Mouse (Mus musculus): ENCODE results near the gene Fli1.

GRCm38 (mm10) chr9:32434241-32435213 is 108.1 kb downstream of the Fli1 start:
- TF ChIP-seq MAX (IDR thresholded peaks at IDR 0.05; ENCODE audit: low read length) (no peak), E2F4 (IDR thresholded peaks at IDR 0.05; ENCODE audit: borderline replicate concordance, low read depth, low read length) (no peak), TBP (IDR thresholded peaks at IDR 0.05; ENCODE audit: low read depth, low read length) (no peak), BHLHE40 (IDR thresholded peaks at IDR 0.05; ENCODE audit: borderline replicate concordance, low read depth, low read length) (no peak)
